Mouse (Mus musculus) forebrain, embryonic 15.5 days (tissue): Measurements from ENCODE around the gene Ctxn1. TPM values are rescaled to one million over a fixed set of nuclear protein-coding genes. Genes with fewer than 3 reads are reported as not detected.

ENCODE experiments used
- ATAC-seq: fragments of 200-750 bp; cut with Nextera tagmentation; replicated peaks from 2 replicates; pipeline ENCODE4 v1.8.0; 2017; ENCODE audit warnings: mild to moderate bottlenecking, moderate TSS enrichment, moderate library complexity
- H3K27ac ChIP-seq: fragments of 300-500 bp; sonication (generic); replicated peaks from 2 replicates; pipeline ENCODE4 v1.5.1; 2015; ENCODE audit warnings: mild to moderate bottlenecking, inconsistent platforms
- H3K27me3 ChIP-seq: fragments of 300-500 bp; sonication (generic); 2 replicates; pipeline ENCODE4 v1.6.1; 2015; ENCODE audit warnings: inconsistent platforms
- H3K36me3 ChIP-seq: fragments of 300-500 bp; sonication (generic); 2 replicates; pipeline ENCODE4 v1.6.1; 2015; ENCODE audit warnings: mild to moderate bottlenecking, inconsistent platforms
- H3K4me1 ChIP-seq: fragments of 300-500 bp; sonication (generic); 2 replicates; pipeline ENCODE4 v1.6.1; 2015; ENCODE audit warnings: inconsistent platforms
- H3K4me2 ChIP-seq: fragments of 300-500 bp; sonication (generic); replicated peaks from 2 replicates; pipeline ENCODE4 v1.6.1; 2015; ENCODE audit warnings: mild to moderate bottlenecking, inconsistent platforms
- H3K4me3 ChIP-seq: fragments of 300-500 bp; sonication (generic); 2 replicates; pipeline ENCODE4 v1.5.1; 2015; ENCODE audit warnings: mild to moderate bottlenecking, inconsistent platforms
- H3K9ac ChIP-seq: fragments of 300-500 bp; sonication (generic); replicated peaks from 2 replicates; pipeline ENCODE4 v1.6.1; 2015; ENCODE audit warnings: mild to moderate bottlenecking, inconsistent platforms
- H3K9me3 ChIP-seq: fragments of 300-500 bp; sonication (generic); 2 replicates; pipeline ENCODE4 v1.6.1; 2016; ENCODE audit warnings: inconsistent platforms
- WGBS: fragments of 180-500 bp; shearing (Covaris S2); methylation state at CpG from one replicate; pipeline ENCODE4 v1.1.7; 2015; ENCODE audit warnings: mixed read lengths; 5-methylcytosine and 5-hydroxymethylcytosine counted together
- polyA plus RNA-seq: library from polyadenylated mRNA; unstranded; fragments of >200 nt; fragmentation: Nextera tagmentation; extraction: Ambion mirVana; gene quantifications from 2 replicates; pipeline ENCODE4 v1.2.1, GENCODE M21; 2015

The Ctxn1 gene
- polyA plus RNA-seq, 1 experiment from 2014 or later, result 397 TPM

GRCm38 (mm10) chr8:4247951-4248540 lies 11.0 kb downstream of the Ctxn1 start, which contains the start of gene Tgfbr3l:
Tgfbr3l (plus strand) TSS chr8:4248214.
- H3K9ac ChIP-seq, result no peak within 1 kb of the TSS
- no peak for ATAC-seq
- peaks cover 51% of the 10 kb centered on the region for H3K36me3 ChIP-seq
- H3K4me1 ChIP-seq, result peaks cover 13% of the 10 kb centered on the region
- 77% methylated on average over 15 of the region's 15 CpGs for WGBS
- H3K4me3 ChIP-seq, result no peak within 1 kb of the TSS
- H3K9me3 ChIP-seq, result no peaks in the 10 kb centered on the region
- no peak within 1 kb of the TSS for H3K27ac ChIP-seq
- no peaks in the 10 kb centered on the region for H3K27me3 ChIP-seq
- no peak within 1 kb of the TSS for H3K4me2 ChIP-seq

- Histone ChIP-seq H3K4me3 (no peak overlapping the region), H3K4me2 (no peak overlapping the region), H3K27ac (no peak overlapping the region), H3K36me3 (peaks cover 55% of the 10 kb centered on the region), H3K9me3 (no peaks in the 10 kb centered on the region), H3K9ac (no peak overlapping the region), H3K4me1 (peaks cover 8% of the 10 kb centered on the region), H3K27me3 (no peaks in the 10 kb centered on the region)
- no peak for ATAC-seq
- 93% methylated on average over 8 of the region's 8 CpGs for WGBS
Observed at GRCm38 (mm10) chr8:4247241-4247640, 11.8 kb downstream of the Ctxn1 start.

DNA sequence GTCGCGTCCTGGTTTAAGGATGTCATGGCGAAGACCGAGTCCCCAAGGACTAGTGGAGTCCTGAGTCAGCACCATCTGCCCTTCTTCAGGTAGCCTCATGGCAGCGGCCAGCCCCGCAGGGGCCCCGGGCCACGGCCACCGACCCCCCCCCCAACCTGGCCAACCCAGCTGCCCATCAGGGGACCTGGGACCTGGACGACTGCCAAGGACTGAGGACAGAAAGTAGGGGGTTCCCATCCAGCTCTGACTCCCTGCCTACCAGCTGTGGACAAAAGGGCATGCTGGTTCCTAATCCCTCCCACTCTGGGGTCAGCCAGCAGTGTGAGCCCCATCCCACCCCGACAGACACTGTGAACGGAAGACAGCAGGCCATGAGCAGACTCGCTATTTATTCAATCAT lies 13.3 kb downstream of the Ctxn1 start:
- Histone ChIP-seq H3K36me3 (peaks cover 55% of the 10 kb centered on the region), H3K9ac (no peak overlapping the region), H3K4me3 (no peak overlapping the region), H3K9me3 (no peaks in the 10 kb centered on the region), H3K4me1 (peaks cover 11% of the 10 kb centered on the region), H3K27me3 (no peaks in the 10 kb centered on the region), H3K27ac (no peak overlapping the region), H3K4me2 (no peak overlapping the region)
- ATAC-seq, result no peak
- WGBS, result 80% methylated on average over 13 of the region's 13 CpGs

GRCm38 (mm10) chr8:4245061-4245460 lies 14.0 kb downstream of the Ctxn1 start:
- WGBS, result 93% methylated on average over 5 of the region's 5 CpGs
- Histone ChIP-seq H3K4me2 (no peak overlapping the region), H3K9me3 (no peaks in the 10 kb centered on the region), H3K4me1 (peaks cover 12% of the 10 kb centered on the region), H3K4me3 (no peak overlapping the region), H3K27me3 (no peaks in the 10 kb centered on the region), H3K9ac (no peak overlapping the region), H3K27ac (no peak overlapping the region), H3K36me3 (peaks cover 55% of the 10 kb centered on the region)
- ATAC-seq, result no peak

DNA sequence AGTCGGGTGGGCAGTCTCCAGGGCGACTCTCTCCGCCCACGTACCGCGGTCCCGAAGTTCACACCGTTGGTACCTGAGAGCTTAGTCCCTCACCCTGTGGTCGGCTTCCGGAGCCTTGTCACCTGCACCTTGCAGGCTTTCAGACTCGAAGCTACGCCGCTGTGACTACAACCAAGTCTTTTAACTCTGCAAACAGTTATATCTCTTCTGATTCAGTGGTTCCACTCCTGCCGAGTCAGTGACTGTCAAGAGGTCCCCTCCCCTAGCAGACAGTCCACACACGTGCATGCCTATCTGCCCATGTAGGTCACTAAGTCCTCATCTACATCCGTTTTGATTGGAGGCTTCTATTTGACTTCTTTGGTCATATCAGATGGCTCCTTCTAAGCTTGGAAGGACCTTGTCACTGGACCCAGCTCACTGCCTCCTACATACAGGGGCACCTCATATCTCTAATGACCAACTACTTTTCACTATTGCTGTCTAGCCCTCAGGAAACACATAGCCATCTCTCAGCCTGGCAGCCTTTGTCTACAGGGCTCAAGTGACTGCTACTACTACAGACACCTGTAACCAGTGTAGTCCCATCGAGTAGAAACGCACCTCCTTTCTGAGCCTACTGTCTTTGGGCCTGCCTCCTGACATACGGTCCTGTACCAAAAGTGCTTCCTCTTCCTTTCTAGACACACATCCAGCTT lies 19.7 kb downstream of the Ctxn1 start:
- H3K36me3 ChIP-seq, result peaks cover 17% of the 10 kb centered on the region
- ATAC-seq, result peak; percentile 44

GRCm38 (mm10) chr8:4238434-4239192 lies 20.5 kb downstream of the Ctxn1 start, which contains the start of the genes Map2k7 and Gm49320:
Map2k7 (plus strand) TSS chr8:4238740.
Gm49320 (plus strand) TSS chr8:4238865.
- peak within 1 kb of the TSS; percentile 63 for H3K9ac ChIP-seq
- WGBS, result under 1% methylated on average over 71 of the region's 71 CpGs
- peak within 1 kb of the TSS; percentile 80 for H3K4me2 ChIP-seq
- ATAC-seq, result peak; percentile 93
- peak within 1 kb of the TSS; percentile 63 for H3K4me3 ChIP-seq
- H3K4me1 ChIP-seq, result peaks cover 29% of the 10 kb centered on the region
- H3K27me3 ChIP-seq, result no peaks in the 10 kb centered on the region
- H3K27ac ChIP-seq, result peak within 1 kb of the TSS; percentile 91
- H3K9me3 ChIP-seq, result no peaks in the 10 kb centered on the region
- peaks cover 9% of the 10 kb centered on the region for H3K36me3 ChIP-seq

More for the DNA sequence above, 19.7 kb downstream of the Ctxn1 start:
- H3K27me3 ChIP-seq, result no peaks in the 10 kb centered on the region
- H3K9me3 ChIP-seq, result no peaks in the 10 kb centered on the region
- WGBS, result 13% methylated on average over 19 of the region's 19 CpGs
- peak overlapping the region; percentile 63 for H3K9ac ChIP-seq
- H3K27ac ChIP-seq, result peak overlapping the region; percentile 91
- peak overlapping the region; percentile 80 for H3K4me2 ChIP-seq
- peak overlapping the region; percentile 63 for H3K4me3 ChIP-seq
- H3K4me1 ChIP-seq, result peaks cover 29% of the 10 kb centered on the region

DNA sequence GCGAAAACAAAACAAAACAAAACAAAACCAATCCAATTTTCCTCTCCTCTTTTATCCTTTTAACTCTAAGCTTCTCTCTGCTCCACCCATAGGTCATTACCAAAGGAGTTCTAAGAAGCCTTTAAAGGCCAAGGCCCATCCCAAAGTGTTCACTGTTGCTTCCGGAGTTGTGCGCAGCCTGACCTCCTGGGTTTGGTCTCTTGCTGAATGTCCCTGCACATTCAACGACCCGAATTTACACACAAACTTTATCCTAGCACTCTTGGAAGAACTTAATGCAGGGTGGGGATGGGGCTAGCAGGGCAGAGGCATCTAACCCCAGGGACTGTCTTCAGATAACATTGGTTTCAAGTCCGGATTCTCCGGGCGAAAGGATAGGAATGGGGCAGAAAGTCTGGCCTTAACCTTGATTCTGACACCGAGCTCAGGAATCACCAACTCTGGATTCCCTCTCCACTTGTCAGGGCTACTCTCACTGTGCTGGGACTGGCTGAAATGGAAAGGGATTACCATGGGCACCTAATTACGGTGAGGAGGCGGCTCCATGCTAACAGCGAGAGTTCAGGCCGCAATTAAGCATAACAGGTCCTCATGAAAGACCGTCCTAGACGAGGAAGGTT lies 21.1 kb downstream of the Ctxn1 start:
- Histone ChIP-seq H3K9ac (peak overlapping the region; percentile 57), H3K27me3 (no peaks in the 10 kb centered on the region), H3K27ac (peak overlapping the region; percentile 91), H3K4me3 (peak overlapping the region; percentile 63), H3K9me3 (no peaks in the 10 kb centered on the region), H3K36me3 (peaks cover 3% of the 10 kb centered on the region; the same call in 1 of the 2 replicates), H3K4me1 (peaks cover 29% of the 10 kb centered on the region), H3K4me2 (peak overlapping the region; percentile 52)
- WGBS, result 18% methylated on average over 15 of the region's 15 CpGs
- ATAC-seq, result no peak; the same call in 1 of the 2 replicates

- H3K4me2 ChIP-seq, result no peak overlapping the region
- 65% methylated on average over 10 of the region's 10 CpGs for WGBS
- H3K4me3 ChIP-seq, result no peak overlapping the region
- H3K9ac ChIP-seq, result no peak overlapping the region
- H3K4me1 ChIP-seq, result peaks cover 7% of the 10 kb centered on the region; the same call in 1 of the 2 replicates
- no peaks in the 10 kb centered on the region for H3K36me3 ChIP-seq
- ATAC-seq, result no peak
- H3K27me3 ChIP-seq, result 0 out of 2 replicates have a peak, but pooled peaks cover 6% of the 10 kb centered on the region
- H3K9me3 ChIP-seq, result no peaks in the 10 kb centered on the region
- no peak overlapping the region for H3K27ac ChIP-seq
Observed at GRCm38 (mm10) chr8:4230612-4231351, 28.3 kb downstream of the Ctxn1 start.

- H3K27ac ChIP-seq, result no peak overlapping the region
- ATAC-seq, result no peak
- no peak overlapping the region for H3K4me3 ChIP-seq
- H3K36me3 ChIP-seq, result no peaks in the 10 kb centered on the region
- H3K27me3 ChIP-seq, result 0 out of 2 replicates have a peak, but pooled peaks cover 7% of the 10 kb centered on the region
- H3K9ac ChIP-seq, result no peak overlapping the region
- H3K4me2 ChIP-seq, result no peak overlapping the region
- no peaks in the 10 kb centered on the region for H3K9me3 ChIP-seq
- peaks cover 7% of the 10 kb centered on the region; the same call in 1 of the 2 replicates for H3K4me1 ChIP-seq
- WGBS, result 64% methylated on average over 5 of the region's 5 CpGs
Observed at GRCm38 (mm10) chr8:4229784-4230183, 29.3 kb downstream of the Ctxn1 start.

GRCm38 (mm10) chr8:4227919-4228318 lies 31.2 kb downstream of the Ctxn1 start:
- H3K27me3 ChIP-seq, result 0 out of 2 replicates have a peak, but pooled peaks cover 7% of the 10 kb centered on the region
- no peaks in the 10 kb centered on the region for H3K36me3 ChIP-seq

GRCm38 (mm10) chr8:4226739-4227347 lies 32.2 kb downstream of the Ctxn1 start, which contains the start of gene Lrrc8e:
Lrrc8e (plus strand) TSS chr8:4226827.
- peak; percentile 41 for ATAC-seq
- WGBS, result 5% methylated on average over 33 of the region's 33 CpGs
- peak within 1 kb of the TSS; percentile 24 for H3K4me2 ChIP-seq
- no peaks in the 10 kb centered on the region for H3K9me3 ChIP-seq
- H3K9ac ChIP-seq, result no peak within 1 kb of the TSS
- no peak within 1 kb of the TSS for H3K4me3 ChIP-seq
- H3K27ac ChIP-seq, result no peak within 1 kb of the TSS
- H3K27me3 ChIP-seq, result 0 out of 2 replicates have a peak, but pooled peaks cover 7% of the 10 kb centered on the region
- H3K4me1 ChIP-seq, result peaks cover 7% of the 10 kb centered on the region; the same call in 1 of the 2 replicates
- H3K36me3 ChIP-seq, result no peaks in the 10 kb centered on the region

More at GRCm38 (mm10) chr8:4227919-4228318, 31.2 kb downstream of the Ctxn1 start:
- Histone ChIP-seq H3K27ac (no peak overlapping the region), H3K4me3 (no peak overlapping the region), H3K4me2 (no peak overlapping the region), H3K9me3 (no peaks in the 10 kb centered on the region), H3K9ac (no peak overlapping the region), H3K4me1 (peaks cover 7% of the 10 kb centered on the region; the same call in 1 of the 2 replicates)
- no peak for ATAC-seq
- 90% methylated on average over 4 of the region's 4 CpGs for WGBS
